Mouse (Mus musculus) spleen, postnatal 4 days (tissue): ENCODE results near the gene Cmas.

ENCODE experiments used
- DNase-seq, 2 experiments: peaks; one replicate each; pipeline ENCODE4 v3.0.0; 2022; ENCODE audit warnings: low spot score in 2 of 2

Gene Cmas

GRCm38 (mm10) chr6:142756507-142757333, at the start of gene Cmas:
Gene Cmas, plus strand, starts transcription at chr6:142756686.
- DNase-seq = peak; percentile 90 to 96

DNA sequence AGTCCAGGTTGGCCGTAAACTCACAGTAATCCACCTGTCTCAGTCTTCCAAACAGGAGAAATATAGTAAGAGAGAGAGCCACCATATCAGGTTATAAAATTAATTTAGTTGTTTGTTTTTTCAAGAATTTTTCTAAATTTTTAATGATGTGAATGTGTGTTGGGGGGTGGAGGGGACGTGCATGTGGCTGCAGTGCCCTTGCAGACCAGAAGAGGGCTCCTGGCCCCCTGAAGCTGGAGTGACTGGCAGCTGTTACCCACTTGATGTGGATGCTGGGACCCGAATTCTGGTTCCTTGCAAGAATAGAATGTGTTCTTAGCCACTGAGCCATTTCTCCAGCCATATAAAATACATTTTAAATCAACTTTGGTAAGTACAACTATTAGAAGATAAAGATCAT, 49.8 kb upstream of the Cmas start:
- no peak for DNase-seq

- no peak for DNase-seq
Observed at GRCm38 (mm10) chr6:142708369-142708768, 48.1 kb upstream of the Cmas start.

- DNase-seq = no peak
Observed at GRCm38 (mm10) chr6:142710690-142711089, 45.8 kb upstream of the Cmas start.

GRCm38 (mm10) chr6:142711106-142711505, 45.4 kb upstream of the Cmas start:
- DNase-seq = no peak

DNA sequence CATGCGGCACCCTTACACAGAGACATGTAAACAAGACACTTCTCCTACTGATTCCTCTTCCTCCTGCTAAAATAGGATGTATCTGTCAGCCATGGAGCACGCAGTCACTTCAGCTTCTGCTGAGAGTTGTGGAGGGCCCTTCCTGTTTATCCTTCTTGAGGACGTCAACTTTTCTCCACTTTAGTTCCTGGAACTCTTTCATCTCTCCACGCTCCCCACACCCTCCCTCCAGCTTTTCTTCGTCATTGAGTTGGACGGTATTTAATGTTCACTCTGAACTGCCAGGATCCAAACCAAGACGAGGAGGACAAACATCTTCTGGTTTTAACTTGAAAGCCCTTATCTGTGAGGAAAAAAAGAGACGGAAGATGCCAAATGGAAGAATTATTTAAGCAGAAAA, 41.5 kb upstream of the Cmas start:
- DNase-seq = no peak

GRCm38 (mm10) chr6:142717186-142717585, 39.3 kb upstream of the Cmas start:
- DNase-seq = no peak

DNA sequence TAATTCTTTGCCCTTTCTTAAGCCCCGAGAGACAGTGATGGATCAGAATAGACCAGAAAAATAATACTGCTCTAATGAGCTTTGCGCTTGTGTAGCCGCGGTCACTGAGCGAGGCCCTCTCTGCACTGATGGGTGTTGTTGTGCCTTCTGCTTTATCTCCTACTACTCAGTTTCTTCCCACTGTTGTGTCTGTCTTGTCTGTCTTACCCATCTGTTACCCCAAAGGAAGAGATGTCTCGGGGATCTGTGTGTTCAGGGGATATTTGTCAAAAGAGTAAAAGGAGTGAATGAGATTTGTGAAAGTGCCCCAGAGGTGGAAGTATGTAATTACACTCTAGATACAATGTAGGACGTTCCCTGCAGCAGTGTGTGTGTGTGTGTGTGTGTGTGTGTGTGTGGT, 38.3 kb upstream of the Cmas start:
- no peak for DNase-seq

GRCm38 (mm10) chr6:142720641-142721040, 35.8 kb upstream of the Cmas start:
- no peak for DNase-seq

GRCm38 (mm10) chr6:142721731-142722130, 34.8 kb upstream of the Cmas start:
- DNase-seq = no peak

GRCm38 (mm10) chr6:142726032-142726431, 30.5 kb upstream of the Cmas start:
- no peak for DNase-seq

DNA sequence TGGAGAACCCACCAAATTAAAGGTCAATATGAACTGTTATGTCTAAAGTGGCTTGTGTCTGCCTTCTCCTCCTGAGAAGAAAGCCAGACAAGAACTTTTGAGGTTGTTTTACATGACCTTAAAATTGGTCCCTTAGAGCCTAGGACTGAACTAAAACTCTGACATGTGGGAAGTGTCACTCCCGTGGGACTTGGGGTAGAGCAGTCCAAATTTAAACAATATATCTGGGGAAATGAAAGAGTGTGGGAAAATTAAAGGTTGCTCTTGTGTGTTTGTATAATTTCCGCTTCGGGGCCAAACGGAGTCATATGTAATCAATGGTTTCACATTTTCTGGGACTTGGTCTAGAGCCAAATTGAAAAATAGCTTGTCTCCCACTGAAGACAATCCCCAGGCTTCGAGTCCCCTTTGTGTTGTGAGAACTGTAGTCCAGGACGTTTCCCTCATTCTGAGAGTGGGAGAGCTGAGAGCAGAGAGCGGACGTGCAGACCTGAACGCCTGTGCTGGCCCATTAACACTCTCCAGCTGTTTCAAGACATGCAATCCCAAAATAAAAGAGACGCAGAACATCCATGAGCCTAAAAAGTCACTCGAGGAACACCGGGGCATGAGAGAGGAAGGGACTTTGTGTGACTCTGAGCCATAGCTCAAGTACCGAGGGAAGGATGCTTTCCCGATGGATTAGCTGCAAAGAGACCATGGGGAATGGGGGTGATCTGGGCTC, 23.8 kb upstream of the Cmas start:
- DNase-seq = no peak

- DNase-seq = no peak
Observed at GRCm38 (mm10) chr6:142735302-142736005, 21.0 kb upstream of the Cmas start.

- DNase-seq = no peak
Observed at GRCm38 (mm10) chr6:142738225-142738624, 18.3 kb upstream of the Cmas start.

DNA sequence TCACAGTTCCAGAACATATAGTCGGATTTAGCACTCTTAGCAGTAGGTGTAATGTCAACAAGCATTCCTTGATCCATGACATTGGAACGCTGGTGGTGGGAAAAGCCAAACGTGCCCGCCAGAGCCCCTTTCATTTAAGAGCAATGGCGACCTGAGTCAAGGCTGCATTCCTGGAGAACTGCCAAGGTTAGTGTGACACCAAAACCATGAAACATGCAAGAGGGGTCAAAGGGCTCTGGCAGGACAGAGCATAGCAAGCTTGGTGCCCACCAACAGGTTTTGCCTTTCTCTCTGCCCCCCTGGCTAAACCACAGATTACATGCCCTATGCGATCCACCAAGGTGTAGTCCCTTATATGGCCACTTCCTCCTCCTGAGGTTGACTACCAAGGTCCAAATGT, 17.8 kb upstream of the Cmas start:
- DNase-seq = no peak

GRCm38 (mm10) chr6:142741763-142742162, 14.7 kb upstream of the Cmas start:
- DNase-seq = no peak

GRCm38 (mm10) chr6:142743193-142743592, 13.3 kb upstream of the Cmas start:
- no peak for DNase-seq

DNA sequence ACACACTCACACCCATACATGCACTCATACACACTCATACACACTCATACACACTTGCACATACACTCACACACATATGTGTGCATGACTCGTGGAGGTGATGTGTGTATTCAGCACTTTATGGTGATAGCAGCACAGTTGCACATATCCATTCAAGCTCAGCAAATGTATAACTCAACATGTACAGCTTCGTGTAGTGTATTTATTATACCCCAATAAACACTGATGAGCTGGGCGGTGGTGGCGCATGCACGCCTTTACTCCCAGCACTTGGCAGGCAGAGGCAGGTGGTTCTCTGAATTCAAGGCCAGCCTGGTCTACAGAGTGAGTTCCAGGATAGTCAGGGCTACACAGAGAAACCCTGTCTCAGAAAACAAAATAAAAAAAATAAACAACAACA, 11.0 kb upstream of the Cmas start:
- DNase-seq = no peak

DNA sequence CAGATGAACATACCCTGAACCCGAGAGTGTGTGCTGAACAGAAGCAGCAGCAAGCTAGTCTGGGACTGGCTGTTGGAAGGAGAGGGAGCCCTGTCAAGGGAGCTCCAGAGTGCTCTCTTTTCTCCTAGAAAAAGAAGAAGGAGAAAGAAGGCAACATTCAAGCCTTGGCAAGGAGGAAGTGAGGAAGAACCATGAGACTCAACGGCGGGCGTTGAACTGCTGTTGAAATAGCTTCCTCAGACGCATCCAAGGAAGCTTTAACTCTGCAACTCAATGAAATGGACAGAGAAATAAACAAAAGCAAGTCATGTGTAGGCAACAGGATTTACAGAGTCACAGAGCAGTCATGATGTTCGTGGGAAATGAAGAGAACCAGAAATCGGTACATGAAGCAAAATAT, 9.7 kb upstream of the Cmas start:
- no peak for DNase-seq

- DNase-seq = no peak
Observed at GRCm38 (mm10) chr6:142747165-142747564, 9.3 kb upstream of the Cmas start.

DNA sequence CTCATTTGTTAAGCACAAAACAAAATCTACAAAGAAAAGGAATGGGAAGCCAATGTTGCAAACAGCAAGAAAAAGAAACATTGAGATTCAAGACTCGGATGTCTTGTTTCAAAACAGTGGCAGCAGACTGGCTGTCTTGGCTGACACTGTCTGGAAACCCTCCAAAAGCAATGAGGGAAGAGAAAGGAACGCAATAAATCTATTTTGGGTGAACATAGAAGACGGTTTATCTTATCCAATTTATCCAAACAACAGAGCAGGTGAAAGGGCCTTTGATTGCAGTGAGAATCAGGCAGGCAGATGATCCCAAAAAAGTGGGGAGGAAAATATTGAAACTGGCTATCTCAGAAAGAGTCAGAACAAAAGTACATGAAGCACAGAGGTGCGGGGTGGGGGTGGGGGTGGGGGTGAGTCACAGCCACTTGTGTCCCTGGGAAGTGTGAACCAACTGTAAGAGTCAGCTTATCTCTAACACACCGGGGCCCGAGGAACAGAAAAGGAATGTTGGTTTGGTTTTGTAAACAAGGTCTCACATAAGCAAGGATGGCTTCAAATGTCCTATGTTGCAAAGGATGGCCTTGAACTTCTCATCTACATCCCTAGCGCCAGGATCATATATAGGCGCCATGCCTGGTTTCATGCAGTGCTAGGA, 8.3 kb upstream of the Cmas start:
- DNase-seq = no peak

GRCm38 (mm10) chr6:142751365-142751764, 5.1 kb upstream of the Cmas start:
- DNase-seq = no peak
